Mouse (Mus musculus): ENCODE data around the gene Rfng. TPM values are rescaled to one million over a fixed set of nuclear protein-coding genes. Genes with fewer than 3 reads are reported as not detected.
"Not testable (repeated sequence)": the region's sequence is repeated elsewhere in the genome, so short reads cannot be mapped to it uniquely, and the experiment has no call there.

The Rfng gene
- polyA plus RNA-seq, 1 experiment from 2014 or later, result 22.4 TPM

- WGBS (ENCODE audit: insufficient replicate concordance), result 82% methylated on average over 10 of the region's 10 CpGs
- ATAC-seq; H3K27ac ChIP-seq; H3K9ac ChIP-seq; H3K4me2 ChIP-seq; H3K27me3 ChIP-seq (replicated peaks); H3K4me3 ChIP-seq; H3K9me3 ChIP-seq (replicated peaks): not testable (repeated sequence)
- H3K4me1 ChIP-seq, result peaks cover 27% of the 10 kb centered on the region
- peaks cover 81% of the 10 kb centered on the region for H3K36me3 ChIP-seq
These were observed 4.5 kb upstream of the Rfng start for GRCm38 (mm10) chr11:120788460-120788859.

GRCm38 (mm10) chr11:120785145-120785544, 1.1 kb upstream of the Rfng start:
- peaks cover 38% of the 10 kb centered on the region for H3K4me1 ChIP-seq
- H3K36me3 ChIP-seq, result peaks cover 66% of the 10 kb centered on the region
- peak overlapping the region; percentile 98 for H3K4me3 ChIP-seq
- peak overlapping the region; percentile 87 for H3K27ac ChIP-seq
- ATAC-seq, result no peak
- peak overlapping the region; percentile 99 for H3K4me2 ChIP-seq
- H3K27me3 ChIP-seq (replicated peaks), result 0 out of 2 replicates have a peak, but pooled peaks cover 3% of the 10 kb centered on the region
- peak overlapping the region; percentile 88 for H3K9ac ChIP-seq
- no peaks in the 10 kb centered on the region for H3K9me3 ChIP-seq (replicated peaks)
- 25% methylated on average over 9 of the region's 9 CpGs for WGBS (ENCODE audit: insufficient replicate concordance)

- Histone ChIP-seq H3K9ac (peak overlapping the region; percentile 88), H3K27me3 (replicated peaks) (0 out of 2 replicates have a peak, but pooled peaks cover 3% of the 10 kb centered on the region), H3K27ac (peak overlapping the region; percentile 87), H3K9me3 (replicated peaks) (no peaks in the 10 kb centered on the region), H3K36me3 (peaks cover 51% of the 10 kb centered on the region), H3K4me1 (peaks cover 38% of the 10 kb centered on the region), H3K4me3 (peak overlapping the region; percentile 98), H3K4me2 (peak overlapping the region; percentile 99)
- WGBS (ENCODE audit: insufficient replicate concordance), result 4% methylated on average over 42 of the region's 42 CpGs
- peak; percentile 1; the same call in 1 of the 2 replicates for ATAC-seq
These were observed 462 bp downstream of the Rfng start for GRCm38 (mm10) chr11:120783426-120784063.

GRCm38 (mm10) chr11:120781361-120781760, 2.6 kb downstream of the Rfng start:
- peaks cover 14% of the 10 kb centered on the region for H3K27me3 ChIP-seq (replicated peaks)
- ATAC-seq, result not testable (repeated sequence)
- H3K4me1 ChIP-seq, result peaks cover 35% of the 10 kb centered on the region

GRCm38 (mm10) chr11:120779876-120780275, 4.1 kb downstream of the Rfng start:
- H3K27ac ChIP-seq, result no peak overlapping the region
- H3K4me1 ChIP-seq, result peaks cover 26% of the 10 kb centered on the region
- H3K27me3 ChIP-seq (replicated peaks), result peaks cover 14% of the 10 kb centered on the region
- H3K9ac ChIP-seq, result no peak overlapping the region
- H3K36me3 ChIP-seq, result peaks cover 18% of the 10 kb centered on the region
- no peak for ATAC-seq
- H3K9me3 ChIP-seq (replicated peaks), result no peaks in the 10 kb centered on the region
- H3K4me2 ChIP-seq, result no peak overlapping the region
- 79% methylated on average over 1 of the region's 1 CpGs for WGBS (ENCODE audit: insufficient replicate concordance)
- no peak overlapping the region for H3K4me3 ChIP-seq

More at GRCm38 (mm10) chr11:120781361-120781760, 2.6 kb downstream of the Rfng start:
- not testable (repeated sequence) for H3K27ac ChIP-seq; H3K4me2 ChIP-seq; H3K4me3 ChIP-seq; H3K9me3 ChIP-seq (replicated peaks); H3K9ac ChIP-seq
- WGBS (ENCODE audit: insufficient replicate concordance), result 92% methylated on average over 6 of the region's 6 CpGs
- peaks cover 29% of the 10 kb centered on the region for H3K36me3 ChIP-seq

GRCm38 (mm10) chr11:120777123-120777522, 6.9 kb downstream of the Rfng start:
- Histone ChIP-seq H3K4me3 (no peak overlapping the region), H3K9me3 (replicated peaks) (no peaks in the 10 kb centered on the region), H3K4me2 (no peak overlapping the region), H3K36me3 (peaks cover 16% of the 10 kb centered on the region), H3K9ac (no peak overlapping the region), H3K27ac (no peak overlapping the region), H3K27me3 (replicated peaks) (peaks cover 18% of the 10 kb centered on the region), H3K4me1 (peaks cover 8% of the 10 kb centered on the region; the same call in 1 of the 2 replicates)
- no peak for ATAC-seq
- 44% methylated on average over 6 of the region's 6 CpGs for WGBS (ENCODE audit: insufficient replicate concordance)

- no peaks in the 10 kb centered on the region for H3K9me3 ChIP-seq (replicated peaks)
- no peak overlapping the region for H3K9ac ChIP-seq
- H3K4me1 ChIP-seq, result peaks cover 8% of the 10 kb centered on the region; the same call in 1 of the 2 replicates
- H3K27me3 ChIP-seq (replicated peaks), result peaks cover 16% of the 10 kb centered on the region
- peak; percentile 81 for ATAC-seq
- 23% methylated on average over 15 of the region's 15 CpGs for WGBS (ENCODE audit: insufficient replicate concordance)
- no peak overlapping the region for H3K4me2 ChIP-seq
- peaks cover 8% of the 10 kb centered on the region for H3K36me3 ChIP-seq
- no peak overlapping the region for H3K4me3 ChIP-seq
- H3K27ac ChIP-seq, result no peak overlapping the region
These were observed 8.1 kb downstream of the Rfng start for GRCm38 (mm10) chr11:120775774-120776469.

GRCm38 (mm10) chr11:120773463-120774190, 10.4 kb downstream of the Rfng start:
- Histone ChIP-seq H3K9me3 (replicated peaks) (0 out of 2 replicates have a peak, but pooled peaks cover 4% of the 10 kb centered on the region), H3K9ac (no peak overlapping the region), H3K27me3 (replicated peaks) (peaks cover 16% of the 10 kb centered on the region), H3K4me2 (no peak overlapping the region), H3K4me1 (peaks cover 8% of the 10 kb centered on the region; the same call in 1 of the 2 replicates), H3K4me3 (no peak overlapping the region), H3K36me3 (no peaks in the 10 kb centered on the region), H3K27ac (no peak overlapping the region)
- no peak for ATAC-seq
- WGBS (ENCODE audit: insufficient replicate concordance), result 72% methylated on average over 7 of the region's 7 CpGs

- no peak overlapping the region for H3K27ac ChIP-seq
- H3K36me3 ChIP-seq, result no peaks in the 10 kb centered on the region
- 73% methylated on average over 3 of the region's 3 CpGs for WGBS (ENCODE audit: insufficient replicate concordance)
These were observed 11.3 kb downstream of the Rfng start for GRCm38 (mm10) chr11:120772749-120773148.

GRCm38 (mm10) chr11:120768206-120768605, 15.8 kb downstream of the Rfng start:
- no peak for ATAC-seq
- Histone ChIP-seq H3K4me3 (no peak overlapping the region), H3K9me3 (replicated peaks) (0 out of 2 replicates have a peak, but pooled peaks cover 4% of the 10 kb centered on the region), H3K27me3 (replicated peaks) (peaks cover 40% of the 10 kb centered on the region), H3K36me3 (no peaks in the 10 kb centered on the region), H3K27ac (no peak overlapping the region), H3K4me1 (no peaks in the 10 kb centered on the region), H3K4me2 (no peak overlapping the region), H3K9ac (no peak overlapping the region)
- WGBS (ENCODE audit: insufficient replicate concordance), result 73% methylated on average over 1 of the region's 1 CpGs

More at GRCm38 (mm10) chr11:120772749-120773148, 11.3 kb downstream of the Rfng start:
- H3K4me2 ChIP-seq, result no peak overlapping the region
- H3K9ac ChIP-seq, result no peak overlapping the region
- no peak for ATAC-seq
- no peak overlapping the region for H3K4me3 ChIP-seq
- peaks cover 8% of the 10 kb centered on the region; the same call in 1 of the 2 replicates for H3K4me1 ChIP-seq
- H3K27me3 ChIP-seq (replicated peaks), result peaks cover 14% of the 10 kb centered on the region; the same call in 1 of the 2 replicates
- H3K9me3 ChIP-seq (replicated peaks), result 0 out of 2 replicates have a peak, but pooled peaks cover 4% of the 10 kb centered on the region

- not testable (repeated sequence) for H3K9me3 ChIP-seq (replicated peaks); H3K4me2 ChIP-seq; ATAC-seq; H3K36me3 ChIP-seq; H3K9ac ChIP-seq; H3K4me3 ChIP-seq; H3K27ac ChIP-seq; H3K4me1 ChIP-seq
- 16% methylated on average over 4 of the region's 7 CpGs for WGBS (ENCODE audit: insufficient replicate concordance)
- peaks cover 47% of the 10 kb centered on the region for H3K27me3 ChIP-seq (replicated peaks)
These were observed 17.0 kb downstream of the Rfng start for GRCm38 (mm10) chr11:120767023-120767422.
